Mouse (Mus musculus) v-Abl transformed pro-B cells (cell line): ENCODE results near the gene Casp6.

Experiments
- in situ Hi-C, 2 experiments: fragments of 400-800 bp; cut with MboI; formaldehyde crosslinking; loops; one replicate each; pipeline ENCODE4 v1.15.1; 2025; ENCODE audit not compliant: unreplicated experiment in 2 of 2

Casp6 gene

DNA sequence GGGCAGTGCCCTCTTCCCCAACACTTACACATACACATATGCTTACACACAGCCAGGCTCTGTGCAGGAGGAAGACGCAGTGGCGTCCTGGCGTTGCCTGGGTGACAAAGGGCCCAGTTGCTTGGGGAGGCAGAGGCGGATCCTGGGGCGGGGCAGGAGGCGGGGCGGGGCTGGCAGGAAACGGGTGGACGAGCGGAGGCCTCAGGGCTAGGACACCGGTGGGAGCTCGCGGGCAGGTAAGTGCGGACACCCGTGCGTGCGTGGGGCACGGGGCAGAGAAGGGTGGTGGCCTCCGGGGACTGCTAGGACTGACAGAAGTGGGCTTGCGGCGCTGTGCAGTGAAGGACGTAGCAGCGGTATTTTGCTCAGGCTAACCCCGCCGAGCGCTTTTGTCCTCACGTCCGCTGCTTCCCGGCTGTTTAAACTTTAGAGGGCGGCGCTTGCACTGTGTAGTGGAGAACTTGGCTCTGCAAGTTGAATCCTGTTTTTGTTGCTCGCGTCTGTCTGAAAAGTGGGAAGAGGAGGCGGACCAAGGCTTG lies at the start of gene Casp6:
Casp6 (plus strand) TSS at position 155 of the 539 bp plus-strand sequence.
- in situ Hi-C loops: loop anchor here in 1 of 2 experiments (25.0 kb wide), 1 partner anchor 786 kb away; no protein-coding TSS in a partner anchor

DNA sequence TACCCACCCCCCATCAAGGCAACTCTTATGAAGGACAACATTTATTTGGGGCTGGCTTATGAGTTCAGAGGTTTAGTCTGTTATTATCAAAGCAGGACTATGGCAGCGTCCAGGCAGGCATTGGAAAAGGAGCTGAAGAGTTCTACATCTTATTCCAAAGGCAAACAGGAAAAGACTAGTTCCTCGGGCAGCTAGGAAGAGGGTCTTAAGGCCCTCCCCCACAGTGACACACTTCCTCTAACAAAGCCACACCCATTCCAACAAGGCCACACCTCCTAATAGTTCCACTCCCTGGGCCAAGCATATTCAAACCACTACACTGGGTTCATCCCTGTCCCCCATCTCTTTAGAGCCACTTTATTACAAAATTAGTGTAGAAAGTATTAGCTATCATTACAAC lies 38.6 kb upstream of the Casp6 start:
- in situ Hi-C loops: loop anchor here in 1 of 2 experiments (5.0 kb wide), 1 partner anchor 210 kb away; no protein-coding TSS in a partner anchor

DNA sequence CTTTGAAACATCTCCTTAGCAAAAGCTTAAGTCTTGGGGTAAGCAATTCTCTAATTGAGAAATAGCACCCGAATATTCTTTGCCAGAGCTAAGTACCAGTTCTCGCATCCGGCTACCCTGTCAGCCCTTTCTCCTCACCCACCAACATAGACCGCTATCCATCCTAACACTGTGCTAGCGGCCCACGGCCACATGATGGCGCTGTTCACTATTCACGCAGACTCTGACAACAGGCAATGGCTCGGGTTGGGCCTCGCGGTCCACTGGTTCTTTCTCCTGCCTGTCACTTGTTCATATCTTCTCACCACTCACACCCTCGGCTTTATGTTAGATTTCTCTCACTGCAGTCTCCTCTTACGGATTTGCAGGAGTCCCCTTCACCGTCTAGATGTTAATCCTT lies 37.5 kb upstream of the Casp6 start:
- in situ Hi-C loops: loop anchor here in 1 of 2 experiments (5.0 kb wide), 1 partner anchor 209 kb away; no protein-coding TSS in a partner anchor

DNA sequence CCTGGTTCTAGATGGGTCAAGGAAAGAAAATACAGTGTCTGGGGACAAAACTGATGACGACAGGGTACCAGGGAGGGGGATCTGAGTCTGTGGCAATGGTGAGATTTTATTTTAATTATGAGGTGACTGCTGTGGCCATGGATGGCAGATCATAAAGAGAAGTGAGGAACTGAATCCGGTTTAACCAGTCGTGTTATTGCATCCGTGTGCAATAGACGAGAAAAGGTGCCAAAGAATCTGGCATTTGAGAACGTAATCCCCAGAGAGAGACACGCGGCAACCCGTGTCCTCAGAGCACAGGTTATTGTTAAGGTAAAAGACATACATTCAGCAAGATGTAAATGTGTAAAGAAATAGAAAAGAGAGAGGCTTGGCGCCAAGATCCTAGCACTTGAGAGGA lies 23.9 kb upstream of the Casp6 start:
- in situ Hi-C loops: loop anchor here in 1 of 2 experiments (5.0 kb wide), 1 partner anchor 40 kb away; the partner anchor contains the start of gene Cfi

DNA sequence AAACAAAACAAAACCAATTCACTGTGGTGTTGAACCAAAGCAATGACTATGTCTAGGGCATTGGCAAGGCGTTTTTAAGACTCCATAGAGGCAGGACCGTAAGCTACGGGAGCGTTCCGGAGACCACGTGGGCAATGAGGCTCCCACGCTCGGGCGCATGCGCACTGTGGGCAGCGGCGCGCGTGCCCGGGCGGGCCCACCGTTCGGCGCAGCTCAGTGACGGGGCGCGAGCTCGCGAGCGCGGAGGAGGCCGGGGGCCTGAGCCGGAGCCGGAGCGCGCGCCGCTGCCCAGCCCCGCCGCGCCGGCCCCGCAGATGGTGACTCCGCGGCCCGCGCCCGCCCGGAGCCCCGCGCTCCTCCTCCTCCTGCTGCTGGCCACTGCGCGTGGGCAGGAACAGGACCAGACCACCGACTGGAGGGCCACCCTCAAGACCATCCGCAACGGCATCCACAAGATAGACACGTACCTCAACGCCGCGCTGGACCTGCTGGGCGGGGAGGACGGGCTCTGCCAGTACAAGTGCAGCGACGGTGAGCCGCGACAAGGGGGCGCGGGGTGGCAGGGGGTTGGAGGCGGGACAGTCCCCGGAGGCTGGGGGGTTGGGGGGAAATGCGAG lies 22.7 kb upstream of the Casp6 start, which contains the start of gene Pla2g12a:
Pla2g12a (plus strand) TSS at position 202 of the 617 bp plus-strand sequence.
- in situ Hi-C loops: loop anchor here in 1 of 2 experiments (5.0 kb wide), 1 partner anchor 41 kb away; the partner anchor contains the start of gene Cfi

DNA sequence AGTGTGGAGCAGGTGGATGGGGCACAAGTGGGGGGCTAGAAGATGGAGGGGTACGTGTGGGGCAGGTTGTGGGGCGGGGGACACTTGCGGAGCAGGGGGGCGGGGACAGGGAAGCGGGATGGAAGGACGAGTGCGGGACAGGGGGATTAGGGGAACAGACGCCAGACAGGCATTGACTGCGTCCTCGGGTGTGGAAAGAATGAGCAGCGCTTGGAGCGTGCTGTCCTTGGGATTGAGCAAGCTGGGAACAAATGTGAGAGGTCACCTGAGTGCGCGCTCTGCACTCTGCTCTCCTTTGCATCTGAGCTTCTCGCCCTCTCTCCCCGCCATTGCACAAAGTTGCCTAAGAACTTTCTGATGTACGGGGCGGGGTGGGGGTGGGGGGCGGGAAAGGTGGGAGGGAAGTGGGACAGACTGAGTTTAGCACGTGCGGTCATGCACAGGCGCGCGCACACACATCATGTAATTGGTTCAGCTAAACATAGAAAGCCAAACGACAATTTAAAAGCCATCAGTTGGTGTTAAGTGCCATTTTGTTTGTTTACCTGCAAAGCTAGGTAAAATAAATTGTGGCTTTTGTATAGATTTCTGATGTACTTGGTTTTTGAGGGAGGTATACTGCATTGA lies 22.0 kb upstream of the Casp6 start:
- in situ Hi-C loops: loop anchor here in 1 of 2 experiments (5.0 kb wide), 1 partner anchor 42 kb away; the partner anchor contains the start of gene Cfi

DNA sequence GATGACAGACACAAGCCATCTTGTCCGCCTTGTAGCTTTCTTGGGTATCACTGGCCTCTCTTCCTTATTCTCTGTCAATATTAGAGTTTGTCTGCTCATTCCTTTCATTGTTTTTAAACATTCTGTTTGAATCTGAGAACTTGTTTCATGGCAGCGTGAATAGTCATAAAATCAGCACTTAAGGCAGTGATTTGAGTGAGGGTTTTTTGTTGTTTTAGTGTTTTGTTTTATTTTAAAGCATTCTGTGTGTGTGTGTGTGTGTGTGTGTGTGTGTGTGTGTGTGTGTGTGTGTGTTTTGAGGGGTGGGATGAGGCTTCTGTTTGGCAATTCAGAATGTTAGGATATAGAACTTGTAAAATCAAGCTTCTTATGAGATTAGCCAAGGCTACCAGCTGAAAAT lies 21.3 kb upstream of the Casp6 start:
- in situ Hi-C loops: loop anchor here (5.0 kb wide), 1 partner anchor 43 kb away; the partner anchor contains the start of gene Cfi (in 2 of the 2)

DNA sequence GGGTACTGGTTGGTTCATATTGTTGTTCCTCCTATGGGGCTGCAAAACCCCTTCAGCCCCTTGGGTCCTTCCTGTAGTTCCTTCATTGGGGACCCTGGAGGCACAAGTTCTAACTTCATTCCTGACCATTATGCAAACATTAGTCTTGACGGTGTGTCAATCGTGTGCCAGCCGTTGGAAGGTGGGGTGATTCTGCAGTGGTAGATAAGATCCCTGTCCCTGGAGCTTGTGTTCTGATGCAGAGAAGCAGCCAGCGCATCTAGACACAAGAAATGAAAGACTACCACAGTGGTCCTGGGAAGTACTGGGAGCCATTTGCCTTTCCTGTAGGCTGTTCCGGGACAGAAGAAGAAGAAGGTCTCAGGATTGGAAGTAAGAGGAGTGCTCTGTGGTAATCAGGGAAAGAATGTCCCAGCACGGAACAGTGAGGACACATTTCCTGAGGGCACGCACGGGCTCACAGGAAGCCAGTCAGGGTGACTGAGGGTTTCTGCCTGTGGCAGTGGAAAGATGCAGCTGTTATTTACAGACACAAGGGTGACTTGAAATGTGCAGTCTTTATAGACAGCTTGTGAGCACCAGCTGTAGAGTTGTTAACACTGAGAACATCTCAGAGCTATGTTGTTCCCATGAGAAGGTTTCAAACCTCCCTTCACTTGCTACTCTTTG lies 20.2 kb upstream of the Casp6 start:
- in situ Hi-C loops: loop anchor here in 1 of 2 experiments (5.0 kb wide), 1 partner anchor 44 kb away; the partner anchor contains the start of gene Cfi

DNA sequence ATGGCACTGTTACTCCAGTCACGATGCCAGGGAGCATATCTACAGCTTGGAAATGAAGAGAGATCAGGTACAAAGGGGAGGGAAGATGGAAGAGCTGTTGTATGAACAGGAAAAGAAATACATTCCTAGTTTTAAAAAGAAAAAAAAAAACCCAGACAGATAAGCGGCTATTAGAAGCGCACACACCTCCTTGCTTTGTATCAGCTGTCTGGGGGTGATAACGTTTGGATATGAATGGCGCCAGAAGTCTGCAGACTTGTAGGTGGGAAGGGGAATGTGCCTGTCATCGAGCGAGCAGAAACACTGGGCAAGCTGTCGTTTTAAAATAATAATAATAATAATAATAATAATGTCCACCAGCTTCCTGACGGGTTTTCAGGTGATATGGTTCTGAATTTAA lies 15.6 kb upstream of the Casp6 start:
- in situ Hi-C loops: no loop called here

DNA sequence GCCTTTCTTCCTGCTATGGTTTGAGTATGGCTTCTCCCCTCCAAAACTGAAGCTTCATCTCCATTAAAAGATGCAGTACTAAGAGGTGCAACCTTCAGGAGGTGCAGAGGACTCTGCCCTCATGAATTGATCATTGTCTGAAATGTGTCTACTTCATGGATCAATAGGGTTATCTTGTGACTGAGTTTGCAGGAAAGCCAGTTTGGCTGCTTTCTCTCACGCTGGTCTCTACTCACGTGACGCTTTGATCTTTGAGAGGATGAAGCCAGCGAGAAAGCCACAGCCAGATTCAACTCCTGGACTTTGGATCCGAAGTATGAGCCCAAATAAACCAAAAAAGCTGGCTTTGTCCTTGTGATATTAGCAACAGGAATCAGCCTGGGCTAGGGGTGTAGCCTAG lies 14.8 kb upstream of the Casp6 start:
- in situ Hi-C loops: no loop called here

DNA sequence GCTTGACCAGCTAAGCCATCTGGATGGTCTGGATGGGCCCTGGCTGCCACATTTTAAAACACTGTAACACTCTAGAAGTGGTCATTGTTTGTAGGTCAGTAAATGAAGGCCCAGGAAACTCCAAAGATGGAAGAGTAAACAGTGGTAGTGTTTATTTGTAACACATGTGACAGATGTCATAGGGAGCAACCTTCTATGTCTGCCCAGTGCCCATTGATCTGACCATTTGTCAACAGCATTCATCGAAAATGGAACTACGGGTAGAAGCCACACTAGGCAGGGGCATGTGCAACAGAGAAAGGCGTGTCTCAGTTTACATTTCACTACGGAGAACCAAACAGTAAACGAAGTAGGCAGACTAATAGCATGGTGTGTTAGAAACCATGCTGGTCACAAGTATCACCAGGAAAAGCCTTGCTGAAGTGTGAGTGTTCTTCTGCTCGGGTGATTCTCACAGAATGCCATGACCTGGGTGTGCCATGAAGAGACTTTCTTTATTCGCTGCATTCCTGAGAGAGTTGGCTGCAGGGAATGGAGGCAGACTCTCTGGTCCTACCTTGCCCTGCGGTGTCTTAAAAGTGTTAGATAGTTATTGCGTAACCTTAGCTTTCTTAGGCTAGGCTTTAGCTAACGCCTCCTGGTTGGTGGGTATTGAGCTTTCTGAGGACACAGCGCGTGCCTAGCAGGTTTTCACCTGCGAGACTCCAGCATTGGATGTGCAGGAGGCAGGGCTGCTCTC lies 13.3 kb upstream of the Casp6 start:
- in situ Hi-C loops: no loop called here

DNA sequence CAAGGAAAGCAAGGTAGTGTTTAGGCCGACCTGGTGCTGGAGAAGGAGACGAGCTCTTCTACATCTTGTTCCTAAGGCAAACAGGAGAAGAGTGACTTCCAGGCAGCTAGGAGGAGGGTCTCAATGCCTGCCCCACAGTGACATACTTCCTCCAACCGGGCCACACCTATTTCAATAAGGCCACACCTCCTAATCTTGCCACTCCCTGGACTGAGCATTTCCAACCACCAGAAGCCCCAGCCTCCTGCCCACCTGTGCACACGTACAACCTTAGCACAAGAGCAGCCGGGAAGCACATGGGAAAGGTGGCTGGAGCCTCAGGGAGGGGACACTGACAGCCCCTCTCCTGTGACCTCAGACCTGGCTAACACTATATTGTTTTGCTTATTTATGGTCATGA lies 9.2 kb upstream of the Casp6 start:
- in situ Hi-C loops: no loop called here

DNA sequence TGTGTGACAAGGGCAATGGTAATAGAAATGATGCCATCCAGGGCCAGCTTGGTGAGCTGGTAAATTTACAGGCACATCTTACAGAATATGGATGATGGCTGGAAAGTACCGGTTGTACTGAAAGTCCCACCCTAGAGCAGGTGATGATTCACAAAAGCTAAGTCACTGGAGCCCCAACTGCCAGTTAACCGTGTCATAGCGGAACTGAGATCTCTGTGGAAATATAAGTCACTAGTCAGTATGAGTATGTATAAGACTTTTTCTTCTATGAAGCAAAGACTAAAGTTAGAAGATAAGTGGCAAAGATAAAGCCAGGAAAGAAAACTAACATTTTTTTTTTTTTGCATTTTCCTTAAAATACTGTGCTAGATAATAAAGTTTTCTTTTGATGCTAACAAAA lies 8.1 kb upstream of the Casp6 start:
- in situ Hi-C loops: no loop called here

DNA sequence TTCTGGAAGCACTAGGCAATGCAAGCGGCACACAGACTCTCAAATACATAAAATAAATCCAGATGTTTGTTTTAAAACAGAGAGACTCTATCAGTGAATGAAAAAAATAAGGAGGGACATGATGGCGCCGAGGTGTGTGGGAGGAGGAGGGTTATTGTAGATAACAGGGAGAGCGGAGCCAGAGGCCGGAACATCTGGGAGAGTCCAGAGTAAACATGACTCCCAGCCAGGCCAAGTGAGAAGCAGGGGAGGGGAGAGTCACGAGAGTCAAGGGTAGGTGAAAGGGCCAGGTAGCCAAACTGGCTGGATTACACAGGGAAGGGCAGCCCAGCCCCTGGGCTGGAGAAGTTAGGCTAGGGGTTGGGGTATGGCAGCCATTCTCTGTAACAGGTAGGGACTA lies 4.6 kb upstream of the Casp6 start:
- in situ Hi-C loops: no loop called here

DNA sequence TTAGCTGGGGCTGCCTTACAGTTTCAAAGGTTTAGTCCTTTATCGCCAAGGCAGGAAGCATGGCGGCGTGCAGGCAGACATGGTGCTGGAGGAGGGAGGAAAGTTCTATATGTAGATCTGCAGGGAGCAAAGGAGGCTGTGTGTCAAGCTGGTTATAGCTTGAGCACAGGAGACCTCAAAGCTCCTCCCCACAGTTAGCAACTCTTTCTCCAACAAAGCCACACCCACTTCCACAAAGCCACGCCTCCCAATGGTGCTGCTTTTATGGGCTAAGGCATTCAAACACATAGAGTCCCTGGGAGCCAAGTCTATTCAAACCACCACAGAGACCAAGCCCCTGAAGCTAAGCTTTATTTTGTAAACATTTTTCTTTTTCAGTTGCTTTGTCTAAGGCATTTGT lies 2.3 kb upstream of the Casp6 start:
- in situ Hi-C loops: no loop called here

DNA sequence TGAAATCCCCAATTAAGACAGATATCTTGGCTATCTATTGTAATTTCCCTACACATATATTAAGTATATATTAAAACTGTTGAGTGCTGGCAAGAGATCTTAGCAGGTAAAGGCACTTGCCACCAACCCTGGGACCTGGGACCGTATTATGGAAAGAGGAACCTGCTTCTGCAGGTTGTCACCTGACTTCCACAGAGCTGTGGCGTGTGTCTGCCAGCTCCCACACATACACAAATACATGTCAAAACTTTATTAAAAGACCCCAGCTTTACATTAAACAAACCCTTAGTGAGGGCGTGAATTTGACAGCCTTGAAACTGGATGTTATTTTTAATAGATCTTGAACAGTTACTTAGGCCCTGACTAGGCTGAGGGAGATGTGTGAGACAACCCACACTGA lies 2.1 kb downstream of the Casp6 start:
- in situ Hi-C loops: loop anchor here in 1 of 2 experiments (25.0 kb wide), 1 partner anchor 784 kb away; no protein-coding TSS in a partner anchor

DNA sequence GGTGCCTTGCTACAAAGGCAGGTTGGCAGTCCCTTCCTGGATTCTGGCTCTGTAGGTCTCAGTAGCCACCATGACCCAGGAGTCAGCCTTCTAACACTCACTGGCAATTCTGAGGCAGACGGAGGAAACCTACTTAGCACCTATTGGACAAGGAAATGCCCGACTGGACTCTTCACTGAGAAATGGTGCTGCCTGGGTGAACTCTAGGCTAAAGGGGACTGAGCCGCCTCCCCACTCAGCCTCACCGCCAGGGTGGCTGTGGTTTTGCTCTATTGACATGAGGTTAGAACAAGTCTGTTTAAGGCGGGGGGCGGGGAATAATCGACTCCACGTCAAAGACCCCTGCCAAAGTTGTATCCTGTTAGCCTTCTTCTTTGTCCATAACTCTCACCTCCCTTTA lies 2.6 kb downstream of the Casp6 start:
- in situ Hi-C loops: loop anchor here in 1 of 2 experiments (25.0 kb wide), 1 partner anchor 783 kb away; no protein-coding TSS in a partner anchor

DNA sequence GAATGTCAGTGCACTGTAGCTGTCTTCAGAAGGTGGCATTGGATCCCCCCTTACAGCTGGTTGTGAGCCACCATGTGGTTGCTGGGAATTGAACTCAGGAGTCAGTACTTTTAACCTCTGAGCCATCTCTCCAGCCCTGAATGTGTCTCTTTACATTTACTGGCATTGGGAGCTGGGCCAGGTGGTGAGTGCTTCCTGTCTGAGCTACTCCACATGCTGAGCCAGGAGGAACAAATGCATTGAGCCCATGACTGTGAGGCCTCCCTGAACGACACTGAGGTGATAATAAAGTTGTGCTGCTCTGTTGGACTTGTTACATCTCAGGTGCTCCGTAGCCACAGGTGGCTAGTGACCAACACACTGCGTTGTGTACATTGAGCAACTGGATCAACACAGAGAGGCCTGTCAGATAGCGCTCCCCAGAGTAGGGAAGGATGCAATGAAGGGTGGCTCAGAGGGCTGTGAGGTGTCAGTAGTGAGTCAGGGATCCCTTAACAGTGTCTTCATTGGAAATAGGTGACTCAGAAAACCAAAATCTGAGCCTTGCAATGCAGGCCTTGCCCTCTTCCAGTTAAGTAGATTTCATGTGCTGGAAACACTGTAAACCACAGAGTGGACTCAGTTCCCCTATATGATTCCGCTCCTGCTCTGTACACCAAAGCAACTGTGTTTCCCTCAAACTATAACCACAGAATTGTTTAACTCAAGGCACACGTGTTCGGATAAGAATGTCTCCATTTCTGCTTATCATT lies 3.3 kb downstream of the Casp6 start:
- in situ Hi-C loops: loop anchor here in 1 of 2 experiments (25.0 kb wide), 1 partner anchor 783 kb away; no protein-coding TSS in a partner anchor

DNA sequence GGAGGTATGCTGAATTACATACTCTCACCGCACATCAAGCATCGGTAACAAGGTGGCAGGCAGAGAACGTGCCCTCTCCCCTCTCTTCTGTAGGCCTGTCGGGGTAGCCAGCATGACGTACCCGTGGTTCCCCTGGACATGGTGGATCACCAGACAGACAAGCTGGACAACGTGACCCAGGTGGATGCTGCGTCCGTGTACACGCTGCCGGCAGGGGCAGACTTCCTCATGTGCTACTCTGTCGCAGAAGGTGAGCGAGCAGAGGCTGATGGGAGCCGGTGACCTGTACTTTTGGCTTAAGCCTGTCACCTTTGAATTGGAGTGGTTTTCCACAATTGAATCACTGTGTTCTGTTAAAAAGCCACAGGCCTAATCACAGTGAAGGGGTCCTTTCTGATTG lies 10.8 kb downstream of the Casp6 start:
- in situ Hi-C loops: loop anchor here in 1 of 2 experiments (25.0 kb wide), 1 partner anchor 775 kb away; no protein-coding TSS in a partner anchor
